Mouse (Mus musculus) c-Kit-positive CD71-positive TER-119-negative erythroid progenitor cells, embryonic 14.5 days (primary cell): ENCODE results near the gene Pqlc2.

ENCODE experiments used
- DNase-seq: peaks from one replicate; pipeline ENCODE4 v3.0.0-alpha.2; 2013; ENCODE audit warnings: low read depth

Pqlc2 gene

GRCm38 (mm10) chr4:139310171-139310898, at the start of gene Pqlc2, which contains the start of gene Akr7a5:
Gene Pqlc2 (minus strand): TSS chr4:139310708.
Gene Akr7a5 (plus strand): TSS chr4:139310744.
- peak; percentile 86 for DNase-seq

- DNase-seq: no peak
Observed at GRCm38 (mm10) chr4:139357211-139357610, 46.7 kb upstream of the Pqlc2 start.

GRCm38 (mm10) chr4:139352832-139353231, 42.3 kb upstream of the Pqlc2 start:
- no peak for DNase-seq

GRCm38 (mm10) chr4:139351931-139352711, 41.6 kb upstream of the Pqlc2 start, which contains the start of the genes Mrto4, Emc1 and Ubr4:
Gene Mrto4 (minus strand): TSS chr4:139352576.
Gene Emc1 (plus strand): TSS chr4:139352587.
Gene Ubr4 (plus strand): TSS chr4:139352609.
- DNase-seq: peak; percentile 80

GRCm38 (mm10) chr4:139345416-139346019, 35.0 kb upstream of the Pqlc2 start:
- no peak for DNase-seq

- DNase-seq: no peak
Observed at GRCm38 (mm10) chr4:139343718-139344117, 33.2 kb upstream of the Pqlc2 start.

GRCm38 (mm10) chr4:139341556-139342233, 31.2 kb upstream of the Pqlc2 start:
- DNase-seq: no peak

- DNase-seq: no peak
Observed at GRCm38 (mm10) chr4:139340835-139341234, 30.3 kb upstream of the Pqlc2 start.

GRCm38 (mm10) chr4:139338145-139338544, 27.6 kb upstream of the Pqlc2 start:
- DNase-seq: no peak

GRCm38 (mm10) chr4:139336822-139337483, 26.4 kb upstream of the Pqlc2 start:
- DNase-seq: peak; percentile 98

GRCm38 (mm10) chr4:139335507-139335906, 25.0 kb upstream of the Pqlc2 start:
- DNase-seq: peak; percentile 85

- no peak for DNase-seq
Observed at GRCm38 (mm10) chr4:139334631-139335295, 24.3 kb upstream of the Pqlc2 start.

- DNase-seq: peak; percentile 98
Observed at GRCm38 (mm10) chr4:139330605-139331004, 20.1 kb upstream of the Pqlc2 start.

GRCm38 (mm10) chr4:139319740-139320139, 9.2 kb upstream of the Pqlc2 start:
- no peak for DNase-seq

GRCm38 (mm10) chr4:139318449-139318848, 7.9 kb upstream of the Pqlc2 start:
- no peak for DNase-seq

- DNase-seq: peak; percentile 61
Observed at GRCm38 (mm10) chr4:139312632-139313031, 2.1 kb upstream of the Pqlc2 start.

GRCm38 (mm10) chr4:139311707-139312106, 1.2 kb upstream of the Pqlc2 start:
- DNase-seq: no peak

- DNase-seq: no peak
Observed at GRCm38 (mm10) chr4:139310899-139311701, 592 bp upstream of the Pqlc2 start.

GRCm38 (mm10) chr4:139309651-139310050, 857 bp downstream of the Pqlc2 start:
- DNase-seq: no peak

- DNase-seq: no peak
Observed at GRCm38 (mm10) chr4:139307916-139308315, 2.6 kb downstream of the Pqlc2 start.
